Comparison of ENCODE assay signal across 8 mouse cellular contexts in genomic region chr11:70171847-70172246, GRCm38 (mm10). TPM values are rescaled to one million over a fixed set of nuclear protein-coding genes. Genes with fewer than 3 reads are reported as not detected.
DNase-seq lines count a peak whose midpoint lies in the region; ATAC-seq and TF ChIP-seq lines count a peak whose summit lies in the region.

No protein-coding gene starts in this region.

- no peaks in the 10 kb centered on the region for H3K9me3 ChIP-seq in heart, embryonic 10.5 days

- H3K27me3 ChIP-seq in heart, embryonic 10.5 days (ENCODE audit: insufficient read depth, poor library complexity, severe bottlenecking): no peaks in the 10 kb centered on the region

- DNase-seq in CD4-positive, CD25-positive, alpha-beta regulatory T cell, adult 2 months (ENCODE audit: low read depth, low spot score): peak; percentile 74
- DNase-seq in left cerebral cortex, adult 2 months (ENCODE audit: extremely low spot score in 1 of 2, low spot score in 2 of 2): no peak
- DNase-seq in left cerebral cortex, adult 11 months (ENCODE audit: low spot score): no peak
- DNase-seq in embryo, embryonic 10 days (ENCODE audit: low spot score): peak; percentile 16
- no peak for DNase-seq in testis, postnatal 10 days (ENCODE audit: low spot score)
- DNase-seq in heart, embryonic 10.5 days (ENCODE audit: low spot score): no peak

- H3K36me3 ChIP-seq in heart, embryonic 10.5 days: no peaks in the 10 kb centered on the region

- no peak for ATAC-seq in CD4-positive, CD25-positive, alpha-beta regulatory T cell, adult 4 months
- peak; percentile 83 for ATAC-seq in megakaryocyte-erythroid progenitor cell, adult 5-6 weeks (replicated peaks; ENCODE audit: low FRiP score, low TSS enrichment, poor library complexity, severe bottlenecking)

- peak; percentile 50 for TF ChIP-seq CTCF in left cerebral cortex, adult 2 months (IDR thresholded peaks at IDR 0.05)

- 49% methylated on average over 3 of the region's 3 CpGs for WGBS in heart, embryonic 10.5 days

- H3K4me3 ChIP-seq in left cerebral cortex, adult 2 months: no peak overlapping the region
- H3K4me3 ChIP-seq in heart, embryonic 10.5 days: no peak overlapping the region

- no peak overlapping the region for H3K27ac ChIP-seq in left cerebral cortex, adult 2 months
- no peak overlapping the region for H3K27ac ChIP-seq in heart, embryonic 10.5 days

- H3K4me1 ChIP-seq in heart, embryonic 10.5 days: no peaks in the 10 kb centered on the region

- intact Hi-C loops in left cerebral cortex, adult 2 months (cut with DNase I): no loop called here

RNA-seq across cellular contexts. Expression of gene Clec10a, which starts 15.8 kb away (rescaled TPM):
- polyA plus RNA-seq in CD4-positive, CD25-positive, alpha-beta regulatory T cell, adult 4 months (2017; shearing (Covaris generic)): not detected
- total RNA-seq in left cerebral cortex, adult 2 months (2021): 1 to 10 TPM; 2.2 TPM
- total RNA-seq in megakaryocyte-erythroid progenitor cell, adult 5-6 weeks (2014; fragmentation: Nextera tagmentation): not detected in 2 replicates
- total RNA-seq in megakaryocyte-erythroid progenitor cell, adult 5-6 weeks (2017): 0.75 TPM in 1 of 2 replicates, not detected in the other
- polyA plus RNA-seq in heart, embryonic 10.5 days (2016; fragmentation: Nextera tagmentation; extraction: Ambion mirVana): 0.31 TPM in 1 of 2 replicates, not detected in the other

RNA-seq across cellular contexts. Expression of gene Slc16a11, which starts 40.7 kb away (rescaled TPM):
- polyA plus RNA-seq in CD4-positive, CD25-positive, alpha-beta regulatory T cell, adult 4 months (2017; shearing (Covaris generic)): not detected
- 10 to 100 TPM; 35.7 to 36.9 TPM for total RNA-seq in left cerebral cortex, adult 2 months (2021)
- not detected in 2 replicates for total RNA-seq in megakaryocyte-erythroid progenitor cell, adult 5-6 weeks (2014; fragmentation: Nextera tagmentation)
- total RNA-seq in megakaryocyte-erythroid progenitor cell, adult 5-6 weeks (2017): not detected in 2 replicates
- polyA plus RNA-seq in heart, embryonic 10.5 days (2016; fragmentation: Nextera tagmentation; extraction: Ambion mirVana): 0.51 and 2.4 TPM in 2 replicates

RNA-seq across cellular contexts. Expression of gene Mgl2, which starts 41.7 kb away (rescaled TPM):
- not detected for polyA plus RNA-seq in CD4-positive, CD25-positive, alpha-beta regulatory T cell, adult 4 months (2017; shearing (Covaris generic))
- under 1 TPM; 0.81 to 0.94 TPM for total RNA-seq in left cerebral cortex, adult 2 months (2021)
- not detected in 2 replicates for total RNA-seq in megakaryocyte-erythroid progenitor cell, adult 5-6 weeks (2014; fragmentation: Nextera tagmentation)
- total RNA-seq in megakaryocyte-erythroid progenitor cell, adult 5-6 weeks (2017): not detected in 2 replicates
- polyA plus RNA-seq in heart, embryonic 10.5 days (2016; fragmentation: Nextera tagmentation; extraction: Ambion mirVana): 0.28 and 0.59 TPM in 2 replicates

RNA-seq across cellular contexts. Expression of gene Slc16a13, which starts 49.0 kb away (rescaled TPM):
- 1 to 10 TPM; 2.7 to 3.9 TPM for polyA plus RNA-seq in CD4-positive, CD25-positive, alpha-beta regulatory T cell, adult 4 months (2017; shearing (Covaris generic))
- 10 to 100 TPM in 1 of 2 experiments, 1 to 10 TPM in 1; 7.5 to 10.5 TPM for total RNA-seq in left cerebral cortex, adult 2 months (2021)
- total RNA-seq in megakaryocyte-erythroid progenitor cell, adult 5-6 weeks (2014; fragmentation: Nextera tagmentation): 2.4 and 3.1 TPM in 2 replicates
- 0.19 and 4.7 TPM in 2 replicates for total RNA-seq in megakaryocyte-erythroid progenitor cell, adult 5-6 weeks (2017)
- polyA plus RNA-seq in heart, embryonic 10.5 days (2016; fragmentation: Nextera tagmentation; extraction: Ambion mirVana): 10.0 and 10.4 TPM in 2 replicates

RNA-seq across cellular contexts. Expression of gene Bcl6b, which starts 57.8 kb away (rescaled TPM):
- polyA plus RNA-seq in CD4-positive, CD25-positive, alpha-beta regulatory T cell, adult 4 months (2017; shearing (Covaris generic)): under 1 TPM; 0.31 to 0.56 TPM
- 1 to 10 TPM; 1.7 to 3.5 TPM for total RNA-seq in left cerebral cortex, adult 2 months (2021)
- 0.28 and 0.62 TPM in 2 replicates for total RNA-seq in megakaryocyte-erythroid progenitor cell, adult 5-6 weeks (2014; fragmentation: Nextera tagmentation)
- total RNA-seq in megakaryocyte-erythroid progenitor cell, adult 5-6 weeks (2017): not detected in 2 replicates
- polyA plus RNA-seq in heart, embryonic 10.5 days (2016; fragmentation: Nextera tagmentation; extraction: Ambion mirVana): 10.7 and 15.0 TPM in 2 replicates

Comparison
In these comparisons a context has a peak if more than half of its experiments do, and no peak if none do; other contexts are left out.
1. DNase-seq: peak in CD4-positive, CD25-positive, alpha-beta regulatory T cell, adult 2 months (single experiment) and embryo, embryonic 10 days (single experiment); none in left cerebral cortex, adult 2 months (0 of 2), left cerebral cortex, adult 11 months (single experiment), testis, postnatal 10 days (single experiment) and heart, embryonic 10.5 days (single experiment).
2. RNA of gene Slc16a11, which starts 40.7 kb away (total RNA-seq): 35.7 to 36.9 TPM in left cerebral cortex, adult 2 months; not detected in megakaryocyte-erythroid progenitor cell, adult 5-6 weeks; every median in the first group is over 10 times any median in the second.